Mouse (Mus musculus): ENCODE results near the gene Pafah1b2.

Pafah1b2 gene

DNA sequence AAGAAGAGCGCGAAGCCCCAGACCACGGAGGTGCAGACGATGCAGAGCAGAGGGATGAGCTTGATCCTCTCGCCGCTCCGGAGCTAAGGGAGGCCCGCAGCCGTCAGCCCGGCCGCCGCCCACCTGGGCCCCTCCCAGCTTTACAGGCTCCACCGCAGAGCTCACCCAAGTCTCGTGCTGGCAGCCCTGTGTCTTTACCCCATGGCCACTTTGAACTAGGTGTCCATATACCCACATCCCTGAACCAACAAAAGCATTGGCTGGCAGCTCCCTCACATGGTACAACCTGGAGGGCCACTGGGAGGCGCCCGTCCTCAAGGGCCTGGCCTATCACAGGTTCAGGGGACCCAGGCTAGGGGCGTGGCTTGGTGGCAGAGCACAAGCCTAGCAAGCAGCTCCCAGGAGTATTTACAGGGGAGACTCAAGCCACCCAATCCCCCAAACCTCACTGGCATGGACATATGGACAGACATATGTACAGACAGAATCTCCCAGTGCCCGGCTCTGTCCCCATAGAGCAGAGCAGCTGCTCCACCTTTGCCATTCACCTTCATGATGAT is 71.1 kb downstream of the Pafah1b2 start:
- DNase-seq (ENCODE audit: low spot score) = no peak

DNA sequence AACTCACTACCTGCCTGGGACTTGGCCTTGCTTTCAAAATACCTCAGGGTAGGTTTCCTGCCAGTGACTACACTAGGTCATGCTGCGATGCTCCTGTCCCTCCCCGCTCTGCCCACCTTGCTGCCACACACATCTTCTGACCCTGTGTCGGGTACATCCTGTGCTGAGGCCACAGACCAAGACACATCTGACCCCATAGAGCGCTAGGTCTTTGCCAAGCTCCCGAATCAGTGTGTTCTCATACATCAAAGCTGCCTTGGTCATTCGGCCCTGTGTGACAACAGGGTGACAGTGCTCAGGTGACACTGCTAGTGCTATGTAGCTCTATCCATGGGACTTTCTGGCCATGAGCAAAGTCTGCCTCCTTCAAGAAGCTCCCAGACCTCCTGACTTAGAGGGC is 72.7 kb downstream of the Pafah1b2 start:
- DNase-seq (ENCODE audit: low spot score) = no peak

DNA sequence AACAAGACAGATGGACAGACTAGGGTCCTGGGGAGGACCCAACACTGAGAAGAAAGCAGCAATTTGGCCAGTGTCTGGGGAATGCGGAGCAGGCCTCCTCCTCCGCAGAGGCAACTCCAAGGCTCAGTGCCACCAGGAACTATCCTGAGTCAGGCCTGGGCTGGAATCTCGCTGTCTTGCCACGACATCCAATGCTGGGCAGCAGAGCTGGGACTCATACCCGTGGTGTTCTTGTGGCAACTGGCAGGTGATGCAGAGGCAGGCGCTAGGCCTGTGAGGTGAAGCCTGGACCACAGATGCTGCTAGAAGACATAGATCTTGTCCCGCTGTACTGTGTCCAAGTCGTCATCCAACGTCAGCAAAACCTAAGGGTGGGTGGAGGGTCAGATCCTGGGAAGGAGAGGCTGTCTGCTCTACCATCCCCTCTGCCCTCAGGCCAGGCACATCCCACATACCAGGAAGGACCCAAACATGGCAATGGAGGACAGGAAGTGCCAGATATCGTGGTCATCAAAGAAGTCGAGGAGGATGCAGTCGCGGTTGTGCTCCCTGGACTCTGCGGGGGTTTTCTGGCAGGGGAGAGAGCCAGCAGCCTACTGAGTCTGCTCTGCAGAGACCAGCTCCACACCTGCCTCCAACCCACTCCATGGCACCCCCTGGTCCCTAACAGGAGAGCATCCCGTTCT is 73.4 kb downstream of the Pafah1b2 start:
- DNase-seq (ENCODE audit: low spot score) = no peak

- no peak for DNase-seq (ENCODE audit: low spot score)
These were observed 74.4 kb downstream of the Pafah1b2 start for GRCm38 (mm10) chr9:45938088-45938487.

DNA sequence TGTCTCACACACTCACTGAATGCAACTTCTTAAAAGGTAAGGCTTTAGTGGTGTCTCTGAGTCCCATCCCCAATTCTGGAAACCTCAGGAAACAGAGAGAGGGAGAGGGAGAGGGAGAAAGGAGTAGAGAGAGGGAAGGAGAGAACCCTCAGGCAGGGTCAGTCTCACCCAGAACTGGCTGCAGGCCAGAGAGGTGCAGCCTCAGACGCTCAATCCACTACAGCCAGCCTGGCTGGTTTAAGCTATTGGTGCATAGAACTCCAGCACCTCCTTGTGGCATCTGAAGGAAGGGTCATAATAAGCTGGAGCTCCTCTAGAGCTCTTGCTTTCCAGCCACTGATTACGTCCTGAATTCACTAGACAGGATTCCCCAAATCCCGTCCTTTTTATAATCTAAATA is 75.6 kb downstream of the Pafah1b2 start:
- no peak for DNase-seq (ENCODE audit: low spot score)

DNA sequence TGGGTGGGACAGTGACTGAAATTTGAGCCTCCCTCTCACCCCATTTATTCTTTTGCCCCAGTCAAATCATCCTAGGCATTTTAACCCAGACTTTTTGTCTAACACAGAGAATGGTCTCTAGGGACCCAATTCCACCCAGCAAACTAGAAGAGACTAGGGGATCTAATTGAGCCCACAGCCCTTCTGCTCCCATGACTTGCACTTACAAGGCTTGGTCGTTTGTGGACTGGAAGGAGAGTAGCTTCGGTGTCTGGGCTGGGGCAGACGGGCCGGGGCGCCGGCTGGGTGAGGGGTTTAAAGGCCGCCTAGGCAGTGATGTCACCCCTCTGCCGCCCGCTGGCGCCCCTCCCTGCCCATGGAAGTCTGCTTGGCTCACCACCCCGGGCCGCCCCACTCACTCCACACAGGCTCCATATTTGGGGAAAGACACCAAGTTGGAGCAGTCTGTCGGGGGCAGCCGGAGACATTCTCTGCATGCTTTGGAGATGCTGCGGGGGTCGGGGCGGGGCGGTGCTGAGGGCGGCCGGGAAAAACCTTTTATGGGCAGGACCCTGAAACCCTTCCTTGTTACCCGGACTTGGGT is 76.8 kb downstream of the Pafah1b2 start, which contains the start of gene Tagln:
Gene Tagln (minus strand): TSS at position 431 of the 583 bp plus-strand sequence.
- DNase-seq (ENCODE audit: low spot score) = no peak

DNA sequence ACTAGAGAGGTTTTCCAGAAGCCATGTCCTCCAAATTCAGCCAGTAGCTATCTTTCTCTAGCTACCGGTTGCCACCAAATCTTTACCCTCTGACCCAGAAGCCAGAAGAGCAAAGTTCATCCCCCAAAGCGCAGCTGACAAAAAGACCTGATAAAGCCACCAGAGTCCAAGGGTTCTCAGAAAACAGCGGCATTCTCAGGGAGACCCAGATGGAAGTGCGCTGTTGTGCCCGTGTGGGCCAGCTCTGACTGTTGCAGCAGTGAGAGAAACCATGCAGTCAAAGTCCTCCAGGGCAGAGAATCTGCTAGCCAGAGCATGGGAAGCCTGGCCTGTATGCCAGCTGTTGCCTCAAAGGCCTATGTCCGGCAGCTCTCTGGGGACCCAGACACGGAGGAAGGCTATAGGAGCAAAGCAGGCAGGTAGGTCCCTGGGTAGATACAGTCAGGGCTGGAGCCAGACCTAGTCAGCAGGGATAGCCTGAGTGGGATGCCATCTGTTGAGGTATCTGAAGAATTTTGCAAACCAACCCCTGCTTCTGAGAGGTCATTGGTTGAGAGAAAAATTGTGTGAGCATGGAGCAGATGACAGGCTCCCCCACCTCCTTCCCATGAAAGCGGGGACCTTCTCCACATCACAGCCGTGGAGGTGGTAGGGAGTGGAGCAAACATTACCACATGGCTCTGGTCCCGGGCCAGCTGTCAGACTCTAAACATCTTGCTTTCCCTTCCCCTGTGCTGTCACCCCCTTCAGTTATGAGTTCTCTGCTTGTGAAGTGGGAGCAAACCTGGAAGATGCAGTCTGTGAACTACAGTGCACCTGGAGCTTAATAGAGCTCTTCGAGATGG is 79.7 kb downstream of the Pafah1b2 start:
- DNase-seq (ENCODE audit: low spot score) = no peak

GRCm38 (mm10) chr9:45931958-45932357 is 80.5 kb downstream of the Pafah1b2 start:
- no peak for DNase-seq (ENCODE audit: low spot score)

- DNase-seq (ENCODE audit: low spot score) = no peak
These were observed 83.2 kb downstream of the Pafah1b2 start for GRCm38 (mm10) chr9:45929285-45929684.

GRCm38 (mm10) chr9:45919895-45920294 is 92.6 kb downstream of the Pafah1b2 start:
- DNase-seq (ENCODE audit: low spot score) = no peak

GRCm38 (mm10) chr9:45917041-45917934 is 95.2 kb downstream of the Pafah1b2 start:
- no peak for DNase-seq (ENCODE audit: low spot score)

- no peak for DNase-seq (ENCODE audit: low spot score)
These were observed 96.8 kb downstream of the Pafah1b2 start for GRCm38 (mm10) chr9:45915659-45916058.

Data from left cerebral cortex, adult 11 months (tissue).